Mouse (Mus musculus): ENCODE measurements around the gene Tgfa. TPM values are rescaled to one million over a fixed set of nuclear protein-coding genes. Genes with fewer than 3 reads are reported as not detected.
A peak's percentile ranks its signal among the peaks of the same experiment; 100 is the strongest.

Gene Tgfa
- polyA plus RNA-seq, 1 experiment from 2014 or later, result 1.7 TPM

DNA sequence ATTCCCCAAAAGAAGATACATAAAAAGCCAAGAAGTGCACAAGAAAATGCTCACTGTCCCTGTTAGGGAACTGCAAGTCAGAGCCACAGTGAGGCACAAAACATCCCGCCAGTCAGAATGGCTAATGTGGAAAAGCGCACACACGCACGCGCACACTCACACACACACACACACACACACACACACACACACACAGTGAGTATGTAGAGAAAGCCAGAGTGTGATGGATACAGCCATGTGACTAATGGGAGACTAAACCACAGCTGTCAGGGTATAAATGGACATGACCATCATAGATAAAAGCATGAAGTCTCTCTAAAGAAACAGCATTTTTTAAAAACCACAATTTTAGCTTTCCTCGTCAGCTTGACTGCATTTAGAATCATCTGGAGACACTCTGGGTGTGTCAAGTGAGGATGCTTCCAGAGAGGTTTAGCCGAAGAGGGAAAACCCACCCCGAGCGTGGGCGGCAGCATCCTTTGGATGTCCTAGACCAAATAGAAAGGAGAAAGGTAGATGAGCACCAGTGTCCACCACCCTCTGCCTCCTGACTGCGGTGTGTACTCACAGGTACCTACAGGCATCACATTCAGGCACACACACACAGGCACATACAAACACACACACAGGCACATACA lies 86.7 kb downstream of the Tgfa start:
- Histone ChIP-seq H3K4me2 (no peak overlapping the region), H3K9ac (ENCODE audit: low read length) (no peak overlapping the region), H3K27me3 (ENCODE audit: control insufficient read depth, insufficient read depth, low read length) (no peaks in the 10 kb centered on the region), H3K27ac (ENCODE audit: low read depth, low read length) (no peak overlapping the region), H3K4me3 (ENCODE audit: low read depth, low read length) (no peak overlapping the region), H3K4me1 (ENCODE audit: control insufficient read depth, insufficient read depth, low read length) (no peaks in the 10 kb centered on the region), H3K36me3 (ENCODE audit: control insufficient read depth, insufficient read depth, low read length) (no peaks in the 10 kb centered on the region), H3K9me3 (ENCODE audit: control insufficient read depth, low read length) (no peaks in the 10 kb centered on the region)
- DNase-seq (ENCODE audit: low spot score, missing footprints) (peak; percentile 41), ATAC-seq (ENCODE audit: low FRiP score) (no peak)
- WGBS, result 89% methylated on average over 11 of the region's 11 CpGs

DNA sequence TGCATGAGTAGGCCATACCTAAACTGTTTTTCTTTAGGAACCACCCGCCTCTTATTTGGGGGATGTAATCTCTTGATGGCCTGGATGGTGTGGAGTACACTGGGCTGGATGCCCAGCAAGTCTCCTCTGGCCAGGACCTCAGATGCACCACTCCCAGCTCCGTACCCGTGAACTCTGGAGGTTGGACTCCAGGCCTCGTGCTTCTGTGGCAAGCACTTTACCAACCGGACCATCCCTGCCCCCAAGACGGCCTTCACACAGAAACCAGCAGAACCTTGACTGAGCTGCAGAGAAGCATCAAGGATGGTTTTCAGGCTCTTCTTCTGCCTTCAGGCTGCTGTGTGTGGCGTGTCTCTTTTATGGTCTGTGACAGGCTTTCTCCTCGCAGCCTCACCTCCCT lies 98.3 kb downstream of the Tgfa start:
- 64% methylated on average over 8 of the region's 8 CpGs for WGBS

DNA sequence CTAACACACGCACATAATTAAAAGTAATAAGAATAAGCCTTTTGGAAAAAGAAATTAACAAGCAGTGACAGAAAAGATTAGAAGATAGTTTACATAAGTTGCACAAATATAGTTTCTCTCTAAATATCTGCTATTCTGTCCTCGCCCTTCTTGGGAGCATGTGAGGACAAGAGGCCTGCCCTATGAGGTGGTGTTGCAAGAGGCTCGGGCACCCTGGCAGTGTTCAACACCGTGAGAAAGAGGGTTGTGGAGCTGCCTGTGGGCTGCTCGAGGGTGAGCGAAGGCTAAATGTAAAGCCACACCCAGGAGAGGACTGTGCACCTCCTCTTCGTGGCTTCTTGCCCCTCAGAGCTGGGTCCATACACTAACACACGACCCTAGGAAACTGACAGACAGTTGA lies 100.4 kb downstream of the Tgfa start:
- Histone ChIP-seq H3K4me3 (ENCODE audit: low read depth, low read length) (no peak overlapping the region), H3K9me3 (ENCODE audit: control insufficient read depth, low read length) (no peaks in the 10 kb centered on the region), H3K36me3 (ENCODE audit: control insufficient read depth, insufficient read depth, low read length) (no peaks in the 10 kb centered on the region), H3K9ac (ENCODE audit: low read length) (no peak overlapping the region), H3K27me3 (ENCODE audit: control insufficient read depth, insufficient read depth, low read length) (no peaks in the 10 kb centered on the region), H3K4me1 (ENCODE audit: control insufficient read depth, insufficient read depth, low read length) (peaks cover 4% of the 10 kb centered on the region), H3K27ac (ENCODE audit: low read depth, low read length) (no peak overlapping the region), H3K4me2 (no peak overlapping the region)
- DNase-seq (ENCODE audit: low spot score, missing footprints) (no peak), ATAC-seq (ENCODE audit: low FRiP score) (no peak)
- 87% methylated on average over 8 of the region's 8 CpGs for WGBS

More for the DNA sequence above, 98.3 kb downstream of the Tgfa start:
- ATAC-seq (ENCODE audit: low FRiP score) (no peak), DNase-seq (ENCODE audit: low spot score, missing footprints) (no peak)
- no peak overlapping the region for H3K9ac ChIP-seq (ENCODE audit: low read length)
- no peak overlapping the region for H3K4me3 ChIP-seq (ENCODE audit: low read depth, low read length)
- peaks cover 4% of the 10 kb centered on the region for H3K4me1 ChIP-seq (ENCODE audit: control insufficient read depth, insufficient read depth, low read length)
- H3K36me3 ChIP-seq (ENCODE audit: control insufficient read depth, insufficient read depth, low read length), result no peaks in the 10 kb centered on the region
- no peak overlapping the region for H3K27ac ChIP-seq (ENCODE audit: low read depth, low read length)
- no peaks in the 10 kb centered on the region for H3K9me3 ChIP-seq (ENCODE audit: control insufficient read depth, low read length)
- no peaks in the 10 kb centered on the region for H3K27me3 ChIP-seq (ENCODE audit: control insufficient read depth, insufficient read depth, low read length)
- no peak overlapping the region for H3K4me2 ChIP-seq

DNA sequence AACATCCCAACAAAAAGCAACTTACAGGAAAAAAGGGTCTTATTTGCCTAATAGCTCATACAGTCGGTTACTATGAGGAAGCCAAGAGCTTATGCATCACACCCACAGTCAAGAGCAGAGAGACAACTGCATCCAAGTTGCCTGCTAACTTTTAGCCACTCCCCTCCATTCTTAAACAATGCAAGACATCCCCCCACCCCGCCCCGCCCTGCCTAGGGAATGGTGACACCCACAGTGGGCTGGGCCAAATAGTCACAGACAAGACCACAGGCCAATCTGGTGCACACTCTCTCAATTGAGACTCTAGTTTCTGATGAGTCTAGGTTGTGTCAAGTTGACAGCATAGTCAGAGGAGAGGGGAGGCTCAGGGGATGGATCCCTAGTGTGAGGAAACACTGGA lies 101.1 kb downstream of the Tgfa start:
- 93% methylated on average over 3 of the region's 3 CpGs for WGBS
- ATAC-seq (ENCODE audit: low FRiP score), result no peak

DNA sequence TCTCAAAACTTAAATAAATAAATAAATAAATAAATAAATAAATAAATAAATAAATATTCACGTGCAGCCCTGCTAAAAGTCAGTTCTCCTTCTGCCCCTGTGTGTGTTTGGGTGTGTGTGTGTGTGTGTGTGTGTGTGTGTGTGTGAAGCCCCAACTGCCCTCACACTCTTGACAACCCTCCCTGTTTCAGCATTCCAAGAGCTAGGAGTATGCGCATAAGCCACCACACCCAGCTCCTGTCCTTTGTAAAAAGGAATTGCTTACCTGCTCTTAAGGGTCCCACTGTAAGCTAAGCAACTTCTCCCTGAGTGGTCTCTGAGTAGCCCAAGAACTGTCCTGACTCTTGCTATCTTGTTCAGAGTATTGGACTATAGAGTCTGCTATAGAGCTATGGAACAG lies 101.9 kb downstream of the Tgfa start:
- WGBS, result 84% methylated on average over 2 of the region's 2 CpGs
- Histone ChIP-seq H3K9me3 (ENCODE audit: control insufficient read depth, low read length) (no peaks in the 10 kb centered on the region), H3K4me2 (no peak overlapping the region), H3K4me1 (ENCODE audit: control insufficient read depth, insufficient read depth, low read length) (peaks cover 4% of the 10 kb centered on the region), H3K9ac (ENCODE audit: low read length) (no peak overlapping the region), H3K36me3 (ENCODE audit: control insufficient read depth, insufficient read depth, low read length) (no peaks in the 10 kb centered on the region), H3K27ac (ENCODE audit: low read depth, low read length) (no peak overlapping the region), H3K4me3 (ENCODE audit: low read depth, low read length) (no peak overlapping the region), H3K27me3 (ENCODE audit: control insufficient read depth, insufficient read depth, low read length) (no peaks in the 10 kb centered on the region)
- DNase-seq (ENCODE audit: low spot score, missing footprints) (no peak), ATAC-seq (ENCODE audit: low FRiP score) (no peak)

More for the DNA sequence above, 101.1 kb downstream of the Tgfa start:
- no peak for DNase-seq (ENCODE audit: low spot score, missing footprints)
- peaks cover 4% of the 10 kb centered on the region for H3K4me1 ChIP-seq (ENCODE audit: control insufficient read depth, insufficient read depth, low read length)
- H3K27me3 ChIP-seq (ENCODE audit: control insufficient read depth, insufficient read depth, low read length), result no peaks in the 10 kb centered on the region
- no peaks in the 10 kb centered on the region for H3K36me3 ChIP-seq (ENCODE audit: control insufficient read depth, insufficient read depth, low read length)
- H3K27ac ChIP-seq (ENCODE audit: low read depth, low read length), result no peak overlapping the region
- H3K4me2 ChIP-seq, result no peak overlapping the region
- H3K9ac ChIP-seq (ENCODE audit: low read length), result no peak overlapping the region
- no peaks in the 10 kb centered on the region for H3K9me3 ChIP-seq (ENCODE audit: control insufficient read depth, low read length)
- H3K4me3 ChIP-seq (ENCODE audit: low read depth, low read length), result no peak overlapping the region

DNA sequence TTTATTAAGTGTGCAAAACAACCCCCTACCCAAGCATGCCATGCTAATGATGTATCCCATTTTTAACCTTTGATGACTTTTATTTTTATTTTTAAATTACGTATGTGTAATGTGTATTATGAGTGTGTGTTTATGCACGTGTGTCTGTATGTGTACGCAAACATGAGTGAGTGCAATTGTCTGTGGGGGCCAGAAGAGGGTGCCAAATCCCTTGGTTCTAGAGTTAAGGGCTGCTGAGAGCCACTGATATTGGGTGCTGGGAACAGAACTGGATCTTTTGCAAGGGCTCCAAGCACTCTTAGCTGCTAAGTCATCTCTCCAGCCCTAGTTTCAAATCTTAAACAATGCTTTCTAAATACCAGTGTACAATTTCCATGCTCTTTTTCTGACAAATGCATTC lies 103.9 kb downstream of the Tgfa start:
- no peaks in the 10 kb centered on the region for H3K27me3 ChIP-seq (ENCODE audit: control insufficient read depth, insufficient read depth, low read length)
- no peaks in the 10 kb centered on the region; the same call in none of the 2 replicates for H3K4me1 ChIP-seq (ENCODE audit: control insufficient read depth, insufficient read depth, low read length)
- no peak for ATAC-seq (ENCODE audit: low FRiP score)
- 94% methylated on average over 3 of the region's 3 CpGs for WGBS
- no peak overlapping the region for H3K9ac ChIP-seq (ENCODE audit: low read length)
- H3K4me3 ChIP-seq (ENCODE audit: low read depth, low read length), result no peak overlapping the region
- no peak overlapping the region for H3K4me2 ChIP-seq
- no peaks in the 10 kb centered on the region for H3K36me3 ChIP-seq (ENCODE audit: control insufficient read depth, insufficient read depth, low read length)
- no peak overlapping the region for H3K27ac ChIP-seq (ENCODE audit: low read depth, low read length)
- no peaks in the 10 kb centered on the region for H3K9me3 ChIP-seq (ENCODE audit: control insufficient read depth, low read length)
- no peak for DNase-seq (ENCODE audit: low spot score, missing footprints)

DNA sequence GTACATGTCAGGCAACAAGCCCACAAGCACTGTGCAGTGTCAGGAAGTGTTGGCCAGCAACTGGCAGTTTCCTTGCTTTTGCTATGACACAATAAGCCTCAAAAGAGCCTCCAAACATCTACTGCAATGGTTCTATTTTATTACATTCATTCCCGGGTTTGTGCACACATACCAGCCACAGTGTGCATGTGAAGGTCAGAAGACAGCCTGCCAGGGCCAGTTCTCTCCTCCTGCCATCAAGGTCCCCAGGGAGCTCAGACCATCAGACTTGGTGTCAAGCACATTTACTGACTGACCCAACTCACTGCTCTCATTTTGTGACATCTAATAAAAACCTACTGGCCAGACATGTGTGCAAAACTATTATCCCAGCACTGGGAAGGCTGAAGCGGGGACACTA lies 104.4 kb downstream of the Tgfa start:
- H3K4me1 ChIP-seq (ENCODE audit: control insufficient read depth, insufficient read depth, low read length), result no peaks in the 10 kb centered on the region; the same call in 1 of the 2 replicates
- H3K4me3 ChIP-seq (ENCODE audit: low read depth, low read length), result no peak overlapping the region
- no peak overlapping the region for H3K9ac ChIP-seq (ENCODE audit: low read length)
- H3K27ac ChIP-seq (ENCODE audit: low read depth, low read length), result no peak overlapping the region
- no peaks in the 10 kb centered on the region for H3K9me3 ChIP-seq (ENCODE audit: control insufficient read depth, low read length)
- H3K36me3 ChIP-seq (ENCODE audit: control insufficient read depth, insufficient read depth, low read length), result no peaks in the 10 kb centered on the region
- WGBS, result 93% methylated on average over 2 of the region's 2 CpGs
- DNase-seq (ENCODE audit: low spot score, missing footprints) (no peak), ATAC-seq (ENCODE audit: low FRiP score) (no peak)
- H3K27me3 ChIP-seq (ENCODE audit: control insufficient read depth, insufficient read depth, low read length), result no peaks in the 10 kb centered on the region
- no peak overlapping the region for H3K4me2 ChIP-seq

DNA sequence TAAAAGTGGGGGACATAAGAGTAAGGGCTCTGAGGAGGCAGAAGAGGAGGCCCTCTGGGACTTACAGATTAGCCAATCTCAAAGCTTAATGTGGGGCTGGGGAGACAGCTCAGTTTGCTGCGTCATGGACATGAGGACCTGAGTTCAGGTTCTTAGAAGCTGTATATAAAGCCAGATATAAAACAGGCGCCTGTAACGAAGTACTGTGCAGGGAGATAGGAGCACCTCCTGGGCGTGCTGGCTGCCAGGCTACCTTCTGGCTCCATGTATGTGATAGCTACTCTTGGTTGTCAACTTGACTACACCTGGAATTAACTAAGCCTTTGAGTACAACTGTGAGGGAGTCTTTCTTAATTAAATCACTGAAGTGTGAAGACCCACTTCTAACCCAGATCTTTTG lies 110.7 kb downstream of the Tgfa start:
- Histone ChIP-seq H3K4me2 (no peak overlapping the region), H3K9ac (ENCODE audit: low read length) (no peak overlapping the region), H3K36me3 (ENCODE audit: control insufficient read depth, insufficient read depth, low read length) (no peaks in the 10 kb centered on the region), H3K9me3 (ENCODE audit: control insufficient read depth, low read length) (no peaks in the 10 kb centered on the region), H3K27ac (ENCODE audit: low read depth, low read length) (no peak overlapping the region), H3K4me1 (ENCODE audit: control insufficient read depth, insufficient read depth, low read length) (no peaks in the 10 kb centered on the region; the same call in 1 of the 2 replicates), H3K4me3 (ENCODE audit: low read depth, low read length) (no peak overlapping the region), H3K27me3 (ENCODE audit: control insufficient read depth, insufficient read depth, low read length) (no peaks in the 10 kb centered on the region)
- ATAC-seq (ENCODE audit: low FRiP score) (no peak), DNase-seq (ENCODE audit: low spot score, missing footprints) (no peak)
- WGBS, result 84% methylated on average over 4 of the region's 4 CpGs

DNA sequence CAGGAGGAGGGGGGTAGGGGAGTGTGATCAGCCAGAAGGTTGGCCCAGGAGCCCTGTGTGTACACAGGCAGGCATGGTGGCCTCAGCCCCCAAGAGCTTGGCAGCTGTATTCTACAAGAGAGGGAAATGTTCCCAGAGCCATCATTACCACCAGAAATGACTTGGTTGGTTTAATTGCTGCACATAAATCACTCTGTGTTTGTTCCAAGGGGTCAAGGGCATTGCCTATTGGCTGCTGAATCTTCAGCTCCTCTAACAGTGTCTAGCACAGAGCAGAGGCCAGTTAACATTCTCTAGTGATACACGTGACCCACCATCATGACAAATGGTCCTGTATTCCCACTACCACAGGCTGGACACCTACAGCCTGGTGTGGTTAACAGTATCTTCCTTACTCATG lies 119.0 kb downstream of the Tgfa start:
- Histone ChIP-seq H3K9ac (ENCODE audit: low read length) (no peak overlapping the region), H3K4me3 (ENCODE audit: low read depth, low read length) (no peak overlapping the region), H3K27ac (ENCODE audit: low read depth, low read length) (no peak overlapping the region), H3K4me1 (ENCODE audit: control insufficient read depth, insufficient read depth, low read length) (no peaks in the 10 kb centered on the region), H3K27me3 (ENCODE audit: control insufficient read depth, insufficient read depth, low read length) (no peaks in the 10 kb centered on the region; the same call in 1 of the 2 replicates), H3K9me3 (ENCODE audit: control insufficient read depth, low read length) (no peaks in the 10 kb centered on the region), H3K36me3 (ENCODE audit: control insufficient read depth, insufficient read depth, low read length) (no peaks in the 10 kb centered on the region), H3K4me2 (no peak overlapping the region)
- no peak for ATAC-seq (ENCODE audit: low FRiP score)
- 88% methylated on average over 1 of the region's 1 CpGs for WGBS
- DNase-seq (ENCODE audit: low spot score, missing footprints), result no peak
